Mouse (Mus musculus) ES-E14 (cell line): ENCODE data around the gene Tmem265. TPM values are rescaled to one million over a fixed set of nuclear protein-coding genes. Genes with fewer than 3 reads are reported as not detected.

Source experiments
- DNase-seq: peaks from one replicate; pipeline ENCODE4 v3.0.0-alpha.2; 2013; ENCODE audit warnings: low read depth, low spot score
- H3K27ac ChIP-seq: 2 replicates; pipeline ENCODE4 v1.5.1; 2012; ENCODE audit warnings: low read depth, mild to moderate bottlenecking, low read length, moderate library complexity, mixed read lengths; ENCODE audit not compliant: poor library complexity, insufficient read depth, severe bottlenecking
- H3K36me3 ChIP-seq: 2 replicates; pipeline ENCODE4 v1.6.1; 2012; ENCODE audit warnings: mild to moderate bottlenecking, low read length, moderate library complexity, mixed read lengths; ENCODE audit not compliant: control insufficient read depth, poor library complexity, insufficient read depth, severe bottlenecking
- H3K4me1 ChIP-seq, 2 experiments: fragments of 150-350 bp in 1 of 2; sonication (generic) in 1 of 2; 2 replicates each; pipeline ENCODE4 v1.6.1; 2012; ENCODE audit warnings: low read length in 2 of 2, mild to moderate bottlenecking in 1 of 2, mixed read lengths in 1 of 2; ENCODE audit not compliant: control insufficient read depth in 2 of 2, insufficient read depth in 2 of 2, poor library complexity in 1 of 2
- H3K4me3 ChIP-seq, 2 experiments: fragments of 150-350 bp in 1 of 2; sonication (generic) in 1 of 2; 2 replicates each; pipeline ENCODE4 v1.5.1; 2012; ENCODE audit warnings: low read length in 2 of 2, low read depth in 1 of 2, mild to moderate bottlenecking in 1 of 2, mixed read lengths in 1 of 2; ENCODE audit not compliant: insufficient read depth in 1 of 2, poor library complexity in 1 of 2, severe bottlenecking in 1 of 2
- H3K9ac ChIP-seq: 2 replicates; pipeline ENCODE4 v1.6.1; 2012; ENCODE audit warnings: low read depth, mild to moderate bottlenecking, low read length, mixed read lengths; ENCODE audit not compliant: poor library complexity, insufficient read depth, severe bottlenecking
- H3K9me3 ChIP-seq: fragments of 150-350 bp; sonication (generic); 2 replicates; pipeline ENCODE4 v1.6.1; 2012; ENCODE audit warnings: low read depth, mild to moderate bottlenecking, low read length; ENCODE audit not compliant: control insufficient read depth, insufficient read depth
- CHD2 ChIP-seq: IDR thresholded peaks from 2 replicates; pipeline ENCODE4 v1.6.1; 2014; ENCODE audit warnings: mild to moderate bottlenecking, low read depth, low read length, inconsistent platforms
- HCFC1 ChIP-seq: IDR thresholded peaks from 2 replicates; pipeline ENCODE4 v1.6.1; 2012; ENCODE audit warnings: low read length, inconsistent platforms, borderline replicate concordance; ENCODE audit not compliant: insufficient read depth
- MAFK ChIP-seq: IDR thresholded peaks from 2 replicates; pipeline ENCODE4 v1.6.1; 2014; ENCODE audit warnings: mild to moderate bottlenecking, low read depth, low read length, inconsistent platforms; ENCODE audit not compliant: insufficient read depth
- ZC3H11A ChIP-seq: IDR thresholded peaks from 2 replicates; pipeline ENCODE4 v1.6.1; 2012; ENCODE audit warnings: low read depth, mild to moderate bottlenecking, inconsistent platforms, low read length, borderline replicate concordance
- ZNF384 ChIP-seq: IDR thresholded peaks from 2 replicates; pipeline ENCODE4 v1.6.1; 2012; ENCODE audit warnings: low read depth, low read length, inconsistent platforms
- in situ Hi-C, 2 experiments: fragments of 600-800 bp; cut with MboI; formaldehyde crosslinking; loops; one replicate each; pipeline ENCODE4 v1.15.1; 2025; ENCODE audit warnings: low sequenced_read_pairs in 2 of 2, inconsistent platforms in 1 of 2; ENCODE audit not compliant: unreplicated experiment in 2 of 2
- total RNA-seq: library from RNA; depleted of rRNA; stranded (reverse); fragments of 300-350 nt; gene quantifications from 2 replicates; pipeline ENCODE4 v1.2.3, GENCODE M21; 2012

Gene Tmem265
- total RNA-seq, 1 experiment = not detected

- H3K4me1 ChIP-seq = no peaks in the 10 kb centered on the region
- in situ Hi-C loops = no loop called here
- no peak overlapping the region for H3K27ac ChIP-seq
- H3K9ac ChIP-seq = no peak overlapping the region
- no peak for DNase-seq
- H3K4me3 ChIP-seq = no peak overlapping the region
- H3K9me3 ChIP-seq = no peaks in the 10 kb centered on the region
- H3K36me3 ChIP-seq = peaks cover 25% of the 10 kb centered on the region
- TF ChIP-seq CHD2 (no peak), MAFK (no peak), ZC3H11A (no peak), ZNF384 (no peak)
These were observed 11.9 kb upstream of the Tmem265 start for GRCm38 (mm10) chr7:127549116-127549835.

DNA sequence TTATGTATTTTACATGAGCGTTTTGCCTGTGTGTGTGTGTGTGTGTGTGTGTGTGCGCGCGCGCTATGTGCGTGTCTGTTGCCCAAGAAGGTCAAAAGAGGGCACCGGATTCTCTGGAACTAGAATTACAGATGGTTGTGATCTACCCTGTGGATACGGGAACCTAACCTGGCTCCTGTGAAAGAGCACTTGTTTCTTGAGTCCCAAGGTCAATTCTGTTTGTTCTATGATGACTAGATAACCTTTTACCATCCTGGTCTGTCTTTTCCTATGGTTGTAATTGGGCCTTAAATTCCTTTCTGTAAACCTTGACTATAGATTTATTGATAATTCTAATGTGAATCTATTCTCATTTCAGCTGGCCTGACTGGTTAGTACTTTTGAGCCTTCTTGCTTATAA is 9.6 kb upstream of the Tmem265 start:
- H3K4me1 ChIP-seq = no peaks in the 10 kb centered on the region
- DNase-seq = no peak
- no peak overlapping the region for H3K4me3 ChIP-seq
- in situ Hi-C loops = no loop called here
- H3K9ac ChIP-seq = no peak overlapping the region
- no peak overlapping the region for H3K27ac ChIP-seq
- peaks cover 25% of the 10 kb centered on the region for H3K36me3 ChIP-seq
- H3K9me3 ChIP-seq = no peaks in the 10 kb centered on the region
- no peak for TF ChIP-seq ZNF384
- no peak for TF ChIP-seq ZC3H11A
- no peak for TF ChIP-seq MAFK
- TF ChIP-seq HCFC1 = no peak
- TF ChIP-seq CHD2 = no peak

DNA sequence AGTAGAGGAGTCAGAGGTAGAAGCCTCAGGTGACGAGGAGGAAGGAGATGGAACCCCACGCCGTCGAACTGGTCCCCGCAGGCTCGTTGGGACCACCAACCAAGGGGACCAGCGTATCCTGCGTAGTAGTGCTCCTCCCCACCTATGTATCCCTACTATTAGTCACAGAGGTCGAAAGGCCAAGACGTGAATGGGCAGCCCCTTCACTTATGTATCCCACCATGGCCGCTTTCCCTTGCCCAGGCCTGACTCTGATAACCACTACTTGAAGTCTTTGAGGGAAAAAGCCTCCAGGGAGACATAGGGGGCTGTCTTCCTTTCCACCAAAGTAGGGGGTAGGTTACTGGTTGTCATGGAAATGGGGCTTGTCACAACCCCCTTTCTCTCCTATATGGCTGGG is 610 bp upstream of the Tmem265 start:
- DNase-seq = no peak
- peaks cover 39% of the 10 kb centered on the region for H3K36me3 ChIP-seq
- H3K4me3 ChIP-seq = peak overlapping the region in 1 of 2 experiments; percentile 24; a peak in 1 of 4 replicates
- no peak overlapping the region for H3K9ac ChIP-seq
- no peaks in the 10 kb centered on the region for H3K9me3 ChIP-seq
- in situ Hi-C loops = no loop called here
- H3K27ac ChIP-seq = no peak overlapping the region
- peaks cover 0 to 13% of the 10 kb centered on the region in 2 experiments; a peak in 2 of 4 replicates for H3K4me1 ChIP-seq
- TF ChIP-seq ZNF384 (no peak), MAFK (no peak), CHD2 (no peak), HCFC1 (no peak), ZC3H11A (no peak)

DNA sequence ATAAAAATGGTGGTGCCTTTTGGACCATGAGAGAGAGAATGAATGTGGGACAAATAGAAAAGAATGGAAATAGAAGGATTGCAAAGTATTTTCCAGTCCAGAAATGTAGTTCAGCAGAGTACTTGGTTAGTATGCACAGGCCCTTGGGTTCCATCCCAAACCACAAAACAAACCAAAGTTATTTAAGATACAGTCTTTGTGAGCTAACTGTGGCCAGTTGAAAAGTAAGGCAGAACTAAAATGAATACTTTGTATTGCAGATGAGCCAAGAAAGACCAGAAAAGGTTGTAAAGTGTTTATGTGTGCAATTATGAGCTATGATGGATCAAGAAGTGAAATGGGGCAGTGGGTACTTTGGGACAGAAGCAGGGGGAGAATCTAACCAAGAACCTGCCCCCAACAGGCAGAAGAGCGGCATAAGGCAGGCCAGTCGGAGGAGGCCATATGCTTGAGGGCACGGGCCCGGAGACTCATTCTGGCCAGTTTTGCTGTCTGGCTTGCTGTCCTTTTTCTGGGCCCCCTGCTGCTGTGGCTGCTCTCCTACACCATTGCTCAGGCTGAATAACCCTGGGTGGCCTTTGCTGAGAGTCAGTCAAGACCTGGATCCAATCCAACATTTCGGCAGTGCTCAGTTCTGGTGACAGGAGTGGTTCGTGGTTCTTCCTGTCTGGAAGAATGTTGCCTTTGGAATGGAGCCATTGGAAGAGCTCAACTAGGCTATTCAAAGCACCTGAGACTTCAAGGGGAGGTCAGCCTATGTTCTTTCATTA is 3.4 kb downstream of the Tmem265 start:
- peak overlapping the region; percentile 28; the same call in 1 of the 2 replicates for H3K27ac ChIP-seq
- in situ Hi-C loops = no loop called here
- TF ChIP-seq CHD2 (no peak), ZC3H11A (no peak), MAFK (no peak), HCFC1 (no peak), ZNF384 (no peak)
- no peaks in the 10 kb centered on the region for H3K9me3 ChIP-seq
- no peak overlapping the region for H3K4me3 ChIP-seq
- no peak overlapping the region for H3K9ac ChIP-seq
- H3K4me1 ChIP-seq = peaks cover 0 to 13% of the 10 kb centered on the region in 2 experiments; a peak in 2 of 4 replicates
- H3K36me3 ChIP-seq = peaks cover 17% of the 10 kb centered on the region
- DNase-seq = no peak
